Mouse (Mus musculus) limb, embryonic 14.5 days (tissue): ENCODE data around the gene Rab5a. TPM values are rescaled to one million over a fixed set of nuclear protein-coding genes. Genes with fewer than 3 reads are reported as not detected.
"Not testable (repeated sequence)": the region's sequence is repeated elsewhere in the genome, so short reads cannot be mapped to it uniquely, and the experiment has no call there.

Experiments used
- ATAC-seq: fragments of 200-750 bp; cut with Nextera tagmentation; 2 replicates; pipeline ENCODE4 v1.8.0; 2017; ENCODE audit warnings: low read depth, moderate number of reproducible peaks, moderate TSS enrichment; ENCODE audit not compliant: low FRiP score
- DNase-seq: peaks from one replicate; pipeline ENCODE4 v3.0.0-alpha.2; 2015; ENCODE audit warnings: low spot score
- H3K27ac ChIP-seq: fragments of 300-500 bp; sonication (generic); replicated peaks from 2 replicates; pipeline ENCODE4 v1.5.1; 2014; ENCODE audit warnings: low read depth, mild to moderate bottlenecking, low read length, moderate library complexity, mixed read lengths
- H3K27me3 ChIP-seq: fragments of 300-500 bp; sonication (generic); 2 replicates; pipeline ENCODE4 v1.6.1; 2014; ENCODE audit warnings: low read length, mixed read lengths; ENCODE audit not compliant: control insufficient read depth, insufficient read depth
- H3K36me3 ChIP-seq: fragments of 300-500 bp; sonication (generic); 2 replicates; pipeline ENCODE4 v1.6.1; 2014; ENCODE audit warnings: mild to moderate bottlenecking, low read length, moderate library complexity, mixed read lengths; ENCODE audit not compliant: control insufficient read depth, insufficient read depth
- H3K4me1 ChIP-seq: fragments of 300-500 bp; sonication (generic); 2 replicates; pipeline ENCODE4 v1.6.1; 2014; ENCODE audit warnings: antibody characterized with exemption, low read length, mixed read lengths; ENCODE audit not compliant: control insufficient read depth, insufficient read depth
- H3K4me2 ChIP-seq: fragments of 300-500 bp; sonication (generic); replicated peaks from 2 replicates; pipeline ENCODE4 v1.6.1; 2014; ENCODE audit warnings: low read depth, mild to moderate bottlenecking, low read length, moderate library complexity; ENCODE audit not compliant: severe bottlenecking
- H3K4me3 ChIP-seq: fragments of 300-500 bp; sonication (generic); replicated peaks from 2 replicates; pipeline ENCODE4 v1.5.1; 2014; ENCODE audit warnings: low read length
- H3K9ac ChIP-seq: fragments of 300-500 bp; sonication (generic); 2 replicates; pipeline ENCODE4 v1.6.1; 2014; ENCODE audit warnings: mild to moderate bottlenecking, low read depth, low read length, moderate library complexity; ENCODE audit not compliant: severe bottlenecking
- H3K9me3 ChIP-seq: fragments of 300-500 bp; sonication (generic); 2 replicates; pipeline ENCODE4 v1.6.1; 2016; ENCODE audit warnings: low read length; ENCODE audit not compliant: control insufficient read depth
- POLR2A ChIP-seq: fragments of 200-500 bp; IDR thresholded peaks from 2 replicates; pipeline ENCODE4 v1.8.0; 2012; ENCODE audit warnings: inconsistent platforms, mild to moderate bottlenecking, moderate library complexity, borderline replicate concordance; ENCODE audit not compliant: insufficient read depth, insufficient read length; ENCODE audit errors: extremely low read depth
- WGBS: fragments of 180-500 bp; shearing (Covaris S2); extraction: QIAGEN DNeasy Blood & Tissue Kit; methylation state at CpG from one replicate; pipeline ENCODE4 v1.1.7; 2014; 5-methylcytosine and 5-hydroxymethylcytosine counted together
- polyA plus RNA-seq, 2 experiments: library from polyadenylated mRNA; depleted of rRNA in 1 of 2; stranded (reverse) in 1 of 2; unstranded in 1 of 2; fragments of >200 nt; fragmentation: Nextera tagmentation in 1 of 2; extraction: Ambion mirVana in 1 of 2; gene quantifications; 2 replicates each; pipeline versions ENCODE4 v1.2.1 to v1.2.3; 2012 to 2014

Gene Rab5a
- polyA plus RNA-seq, 2 experiments = 44.7 to 85.0 TPM

DNA sequence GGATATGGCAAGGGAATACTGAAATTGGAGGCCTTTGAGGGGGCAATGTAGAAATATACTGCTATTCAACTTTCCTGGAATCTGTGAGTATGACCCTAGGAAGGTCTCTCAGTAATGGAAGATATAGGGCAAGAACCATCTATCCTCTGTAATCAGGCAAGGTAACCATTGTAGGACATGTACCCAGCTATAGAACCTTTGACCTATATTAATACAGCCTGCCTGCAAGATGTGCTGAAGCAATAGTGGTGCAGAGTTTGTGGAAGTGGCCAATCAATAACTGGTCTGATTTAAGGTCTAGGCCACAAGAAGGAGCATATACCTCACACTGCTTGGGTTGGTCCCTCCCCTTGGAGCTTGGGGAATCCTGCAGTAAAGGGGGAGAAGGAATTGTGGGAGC is 41.5 kb downstream of the Rab5a start:
- H3K27me3 ChIP-seq = no peaks in the 10 kb centered on the region
- no peak for TF ChIP-seq POLR2A
- no peak for ATAC-seq
- H3K9me3 ChIP-seq = no peaks in the 10 kb centered on the region
- H3K27ac ChIP-seq = no peak overlapping the region
- no peaks in the 10 kb centered on the region for H3K36me3 ChIP-seq
- no peak overlapping the region for H3K4me2 ChIP-seq
- no peak overlapping the region for H3K4me3 ChIP-seq
- no peak for DNase-seq
- H3K4me1 ChIP-seq = peaks cover 6% of the 10 kb centered on the region; the same call in 1 of the 2 replicates
- H3K9ac ChIP-seq = no peak overlapping the region

DNA sequence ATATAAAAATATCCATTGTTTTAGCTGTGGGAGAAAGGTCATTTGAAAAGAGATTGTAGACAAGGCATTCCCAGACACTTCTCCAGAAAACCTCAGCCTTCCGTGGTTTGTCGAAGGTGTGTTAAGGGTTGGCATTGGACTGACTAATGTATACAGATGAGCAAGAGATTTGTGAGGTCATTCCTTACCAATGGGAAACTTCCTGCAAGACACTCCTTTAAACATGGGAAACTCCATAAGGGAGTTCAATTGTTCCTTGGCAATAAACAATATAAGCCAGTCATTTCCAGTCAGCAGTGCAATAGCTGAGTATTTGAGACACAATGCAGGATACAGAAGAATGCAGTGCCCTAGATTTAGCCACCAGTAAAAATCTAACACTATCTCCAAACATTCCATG is 49.0 kb downstream of the Rab5a start:
- no peak overlapping the region for H3K4me3 ChIP-seq

DNA sequence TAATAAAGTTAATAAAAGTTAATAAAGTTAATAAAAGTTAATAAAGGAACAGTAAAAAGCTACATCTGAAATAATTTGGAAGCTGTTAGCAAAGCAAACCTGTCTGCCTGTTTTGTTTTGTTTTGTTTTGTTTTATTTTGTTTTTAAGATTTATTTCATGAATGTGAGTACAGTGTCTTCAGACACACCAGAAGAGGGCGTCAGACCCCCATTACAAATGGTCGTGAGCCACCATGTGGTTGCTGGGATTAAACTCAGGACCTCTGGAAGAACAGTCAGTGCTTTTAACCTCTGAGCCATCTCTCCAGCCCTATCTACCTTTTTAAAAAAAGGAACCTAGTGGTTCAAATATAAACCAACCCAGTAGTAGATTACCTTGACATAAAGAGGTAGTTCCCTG is 52.1 kb downstream of the Rab5a start:
- H3K4me1 ChIP-seq = no peaks in the 10 kb centered on the region
- 57% methylated on average over 2 of the region's 2 CpGs for WGBS
- H3K4me2 ChIP-seq = no peak overlapping the region
- no peak overlapping the region for H3K27ac ChIP-seq
- no peak overlapping the region for H3K4me3 ChIP-seq
- no peaks in the 10 kb centered on the region for H3K27me3 ChIP-seq
- no peak for DNase-seq
- H3K36me3 ChIP-seq = no peaks in the 10 kb centered on the region
- no peaks in the 10 kb centered on the region for H3K9me3 ChIP-seq
- no peak for ATAC-seq
- no peak overlapping the region for H3K9ac ChIP-seq
- TF ChIP-seq POLR2A = no peak

More for the DNA sequence above, 49.0 kb downstream of the Rab5a start:
- no peak overlapping the region for H3K4me2 ChIP-seq
- no peak overlapping the region for H3K9ac ChIP-seq
- ATAC-seq (no peak), DNase-seq (no peak)
- no peak for TF ChIP-seq POLR2A
- WGBS = 95% methylated on average over 2 of the region's 2 CpGs
- H3K27me3 ChIP-seq = no peaks in the 10 kb centered on the region
- no peaks in the 10 kb centered on the region for H3K4me1 ChIP-seq
- no peaks in the 10 kb centered on the region for H3K9me3 ChIP-seq
- H3K27ac ChIP-seq = no peak overlapping the region
- no peaks in the 10 kb centered on the region for H3K36me3 ChIP-seq

DNA sequence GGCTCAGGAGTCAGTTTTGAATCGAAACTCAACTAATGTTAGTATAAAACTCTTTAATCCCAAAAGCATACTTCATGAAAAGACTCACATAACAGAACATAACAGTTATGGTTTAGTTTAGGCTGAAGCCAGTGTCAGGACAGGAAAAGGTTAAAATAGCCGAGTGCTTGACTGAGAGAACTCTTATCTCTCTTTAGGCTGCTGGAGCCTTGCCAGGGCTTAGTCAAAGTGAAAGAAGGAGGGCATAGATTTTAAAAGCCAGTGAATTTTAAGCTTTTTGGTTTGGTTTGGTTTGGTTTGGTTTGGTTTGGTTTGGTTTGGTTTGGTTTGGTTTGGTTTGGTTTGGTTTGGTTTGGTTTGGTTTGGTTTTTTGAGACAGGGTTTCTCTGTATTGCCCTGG is 53.4 kb downstream of the Rab5a start:
- no peaks in the 10 kb centered on the region for H3K4me1 ChIP-seq
- H3K36me3 ChIP-seq = no peaks in the 10 kb centered on the region
- WGBS = 72% methylated on average over 2 of the region's 2 CpGs
- no peak overlapping the region for H3K4me3 ChIP-seq
- ATAC-seq (no peak), DNase-seq (no peak)
- no peak overlapping the region for H3K9ac ChIP-seq
- H3K27me3 ChIP-seq = no peaks in the 10 kb centered on the region
- no peak overlapping the region for H3K27ac ChIP-seq
- TF ChIP-seq POLR2A = no peak
- no peaks in the 10 kb centered on the region for H3K9me3 ChIP-seq
- no peak overlapping the region for H3K4me2 ChIP-seq

DNA sequence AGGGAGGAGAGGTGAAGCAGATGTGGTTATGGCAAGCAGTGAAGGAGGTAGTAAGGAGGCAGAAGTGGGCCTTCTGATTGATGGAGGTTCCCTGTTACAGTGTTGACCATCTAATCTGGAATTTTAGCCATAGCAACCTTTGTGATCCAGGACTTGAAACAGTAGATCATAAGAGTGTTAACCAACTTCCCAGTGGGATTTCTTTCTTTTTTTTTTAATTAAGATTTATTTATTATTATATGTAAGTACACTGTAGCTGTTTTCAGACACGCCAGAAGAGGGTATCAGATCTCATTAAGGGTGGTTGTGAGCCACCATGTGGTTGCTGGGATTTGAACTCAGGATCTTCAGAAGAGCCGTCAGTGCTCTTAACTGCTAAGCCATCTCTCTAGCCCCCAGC is 60.3 kb downstream of the Rab5a start, which contains the start of gene Pp2d1:
Pp2d1 (minus strand) TSS at position 101 of the 400 bp plus-strand sequence.
- DNase-seq, H3K36me3 ChIP-seq, H3K27ac ChIP-seq, H3K4me3 ChIP-seq, H3K9ac ChIP-seq, H3K27me3 ChIP-seq, ATAC-seq, H3K4me1 ChIP-seq, H3K4me2 ChIP-seq, H3K9me3 ChIP-seq: not testable (repeated sequence)
- 83% methylated on average over 2 of the region's 2 CpGs for WGBS

DNA sequence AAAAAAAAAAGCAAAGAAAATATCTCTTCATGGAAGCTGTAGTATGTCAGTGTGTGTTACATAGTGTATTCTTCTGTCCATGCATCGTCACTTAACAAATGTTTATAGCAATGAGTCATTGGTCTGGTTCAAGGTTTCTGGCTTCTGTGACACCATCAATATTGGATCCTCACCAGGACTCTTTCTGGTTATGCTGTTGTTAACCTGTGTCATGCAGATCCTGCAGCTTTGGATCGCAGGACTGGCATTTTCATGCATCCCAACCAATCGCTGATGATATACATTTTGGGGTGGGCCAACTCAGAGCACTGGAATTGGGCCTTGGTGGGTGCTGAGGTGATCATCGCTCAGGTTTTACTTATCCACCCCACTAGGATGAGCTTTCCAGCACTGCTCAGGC is 63.5 kb downstream of the Rab5a start:
- no peaks in the 10 kb centered on the region for H3K27me3 ChIP-seq
- H3K4me2 ChIP-seq = no peak overlapping the region
- peaks cover 5% of the 10 kb centered on the region for H3K4me1 ChIP-seq
- H3K27ac ChIP-seq = no peak overlapping the region
- DNase-seq = no peak
- TF ChIP-seq POLR2A = no peak
- no peak overlapping the region for H3K9ac ChIP-seq
- H3K4me3 ChIP-seq = no peak overlapping the region
- no peaks in the 10 kb centered on the region for H3K9me3 ChIP-seq
- no peak for ATAC-seq
- WGBS = 90% methylated on average over 4 of the region's 4 CpGs
- no peaks in the 10 kb centered on the region for H3K36me3 ChIP-seq
